Mouse (Mus musculus) liver, adult 2 months (tissue): ENCODE data around the gene Lpp.

ENCODE experiments used
- CTCF ChIP-seq: fragments of 200-500 bp; IDR thresholded peaks from 2 replicates; pipeline ENCODE4 v1.5.1; 2011; ENCODE audit warnings: low read depth, low read length, control low read depth
- POLR2A ChIP-seq: fragments of 200-500 bp; IDR thresholded peaks from 2 replicates; pipeline ENCODE4 v1.6.1; 2011; ENCODE audit warnings: low read length, control low read depth; ENCODE audit not compliant: insufficient read depth; ENCODE audit errors: extremely low read depth

- TF ChIP-seq CTCF (no peak), POLR2A (no peak)
Measured at GRCm38 (mm10) chr16:24424356-24424977, 31.2 kb downstream of the Lpp start.
